Mouse (Mus musculus): ENCODE data around the gene Pappa2. TPM values are rescaled to one million over a fixed set of nuclear protein-coding genes. Genes with fewer than 3 reads are reported as not detected.
A peak's percentile ranks its signal among the peaks of the same experiment; 100 is the strongest.

Pappa2 gene
- total RNA-seq, 2 experiments from 2014 or later: 0.11 to 0.14 TPM

- intact Hi-C loops (cut with DNase I): no loop called here
- DNase-seq: no peak
These were observed 209.5 kb downstream of the Pappa2 start for GRCm38 (mm10) chr1:158770756-158771155.

GRCm38 (mm10) chr1:158770036-158770655, 210.1 kb downstream of the Pappa2 start:
- no peak for DNase-seq
- intact Hi-C loops (cut with DNase I): no loop called here

- intact Hi-C loops (cut with DNase I): no loop called here
These were observed 214.4 kb downstream of the Pappa2 start for GRCm38 (mm10) chr1:158765842-158766241.

GRCm38 (mm10) chr1:158764727-158765126, 215.6 kb downstream of the Pappa2 start:
- DNase-seq: no peak
- intact Hi-C loops (cut with DNase I): no loop called here

More at GRCm38 (mm10) chr1:158765842-158766241, 214.4 kb downstream of the Pappa2 start:
- no peak for DNase-seq

GRCm38 (mm10) chr1:158764211-158764610, 216.1 kb downstream of the Pappa2 start:
- intact Hi-C loops (cut with DNase I): no loop called here
- no peak for DNase-seq

GRCm38 (mm10) chr1:158748356-158749096, 231.8 kb downstream of the Pappa2 start:
- intact Hi-C loops (cut with DNase I): no loop called here
- DNase-seq: no peak

GRCm38 (mm10) chr1:158741449-158741848, 238.8 kb downstream of the Pappa2 start:
- intact Hi-C loops (cut with DNase I): no loop called here
- no peak for DNase-seq

- intact Hi-C loops (cut with DNase I): no loop called here
- no peak for DNase-seq
These were observed 239.3 kb downstream of the Pappa2 start for GRCm38 (mm10) chr1:158740949-158741348.

- DNase-seq: no peak
- intact Hi-C loops (cut with DNase I): no loop called here
These were observed 240.0 kb downstream of the Pappa2 start for GRCm38 (mm10) chr1:158740161-158740766.

GRCm38 (mm10) chr1:158739132-158739919, 241.0 kb downstream of the Pappa2 start:
- peak; percentile 6 to 12 for DNase-seq
- intact Hi-C loops (cut with DNase I): no loop called here

- DNase-seq: no peak
- intact Hi-C loops (cut with DNase I): no loop called here
These were observed 247.3 kb downstream of the Pappa2 start for GRCm38 (mm10) chr1:158732868-158733496.

- intact Hi-C loops (cut with DNase I): loop anchor here (1.0 kb wide), 2 partner anchors 240 to 422 kb away; no protein-coding TSS in a partner anchor
- DNase-seq: peak; percentile 8 to 10
These were observed 266.8 kb downstream of the Pappa2 start for GRCm38 (mm10) chr1:158713301-158714095.

GRCm38 (mm10) chr1:158701336-158701735, 279.0 kb downstream of the Pappa2 start:
- no peak for DNase-seq
- intact Hi-C loops (cut with DNase I): no loop called here

- intact Hi-C loops (cut with DNase I): no loop called here
- no peak for DNase-seq
These were observed 280.1 kb downstream of the Pappa2 start for GRCm38 (mm10) chr1:158700147-158700546.

GRCm38 (mm10) chr1:158699276-158699675, 281.0 kb downstream of the Pappa2 start:
- intact Hi-C loops (cut with DNase I): no loop called here
- DNase-seq: no peak

GRCm38 (mm10) chr1:158697859-158698569, 282.3 kb downstream of the Pappa2 start:
- no peak for DNase-seq
- intact Hi-C loops (cut with DNase I): no loop called here

GRCm38 (mm10) chr1:158697423-158697822, 282.9 kb downstream of the Pappa2 start:
- DNase-seq: no peak
- intact Hi-C loops (cut with DNase I): no loop called here

GRCm38 (mm10) chr1:158687726-158688125, 292.6 kb downstream of the Pappa2 start:
- DNase-seq: no peak
- intact Hi-C loops (cut with DNase I): no loop called here

All from heart, postnatal 36 days (tissue).